Mouse (Mus musculus): Measurements from ENCODE around the gene Sec31a. TPM values are rescaled to one million over a fixed set of nuclear protein-coding genes. Genes with fewer than 3 reads are reported as not detected.
"Not testable (repeated sequence)": the region's sequence is repeated elsewhere in the genome, so short reads cannot be mapped to it uniquely, and the experiment has no call there.

Sec31a gene
- polyA plus RNA-seq, 2 experiments = 43.6 to 48.5 TPM

DNA sequence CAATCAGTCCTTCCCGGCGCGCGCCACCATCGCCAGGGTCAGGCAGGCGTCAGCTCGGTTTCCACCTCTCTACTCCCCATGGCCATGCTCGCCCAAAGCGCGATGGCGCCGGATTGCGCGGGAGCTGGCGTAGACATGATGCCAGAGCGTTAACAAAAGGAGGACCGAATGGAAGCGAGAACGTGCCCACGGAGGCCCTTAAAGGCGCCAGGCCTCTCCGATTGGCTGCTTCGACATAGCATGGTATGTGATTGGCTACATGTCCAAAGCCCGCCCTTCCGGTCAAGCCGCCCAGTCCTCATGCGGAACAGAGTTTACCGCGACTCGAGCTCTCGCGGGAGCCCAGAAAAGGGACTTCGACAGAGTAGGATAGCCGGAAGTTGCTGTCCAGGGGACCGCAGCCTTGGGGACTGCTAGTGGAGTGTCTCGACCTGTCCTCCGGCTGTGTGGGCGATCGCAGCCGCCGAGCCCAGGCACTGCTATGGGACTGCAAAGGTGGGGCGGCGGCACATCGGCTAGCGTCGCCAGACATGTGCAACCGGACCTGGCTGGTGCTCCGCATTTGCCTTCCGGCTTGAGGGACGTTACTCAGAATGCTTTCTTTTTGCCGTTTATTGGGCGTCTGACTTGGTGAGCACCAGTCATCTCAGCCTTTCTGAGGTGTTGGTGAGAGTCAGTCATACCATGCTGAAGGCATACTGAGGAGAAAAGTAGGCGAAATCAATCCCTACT lies 13.5 kb upstream of the Sec31a start:
- ATAC-seq (ENCODE audit: insufficient read depth) (peak; percentile 99), DNase-seq (ENCODE audit: low read depth in 3 of 3, low spot score in 3 of 3) (peak; percentile 94 to 96 (median 96))
- Histone ChIP-seq H3K4me3 (ENCODE audit: insufficient read depth in 1 of 2, low read depth in 2 of 2, low read length in 2 of 2) (peak overlapping the region; percentile 62 to 91), H3K27ac (peak overlapping the region; percentile 53), H3K4me2 (ENCODE audit: low read depth) (peak overlapping the region; percentile 95), H3K4me1 (replicated peaks; ENCODE audit: control insufficient read depth in 2 of 2, insufficient read depth in 2 of 2, low read length in 1 of 2) (peaks cover 16 to 38% of the 10 kb centered on the region in 2 experiments), H3K9me3 (ENCODE audit: control insufficient read depth, low read length) (no peaks in the 10 kb centered on the region), H3K9ac (replicated peaks) (peak overlapping the region; percentile 81), H3K36me3 (replicated peaks; ENCODE audit: control insufficient read depth, insufficient read depth, low read depth) (peaks cover 13% of the 10 kb centered on the region), H3K27me3 (ENCODE audit: control insufficient read depth, insufficient read depth, low read length) (no peaks in the 10 kb centered on the region)
- peak; percentile 37; the same call in 1 of the 2 replicates for TF ChIP-seq EP300 (IDR thresholded peaks at IDR 0.05; ENCODE audit: low read depth)
- TF ChIP-seq CTCF (IDR thresholded peaks at IDR 0.05; ENCODE audit: low read depth) = no peak
- under 1% methylated on average over 53 of the region's 53 CpGs for WGBS (ENCODE audit: insufficient replicate concordance)

- Histone ChIP-seq H3K4me3 (ENCODE audit: insufficient read depth in 1 of 2, low read depth in 2 of 2, low read length in 2 of 2) (peak overlapping the region; percentile 62 to 91), H3K4me1 (replicated peaks; ENCODE audit: control insufficient read depth in 2 of 2, insufficient read depth in 2 of 2, low read length in 1 of 2) (peaks cover 16 to 43% of the 10 kb centered on the region in 2 experiments), H3K36me3 (replicated peaks; ENCODE audit: control insufficient read depth, insufficient read depth, low read depth) (peaks cover 19% of the 10 kb centered on the region), H3K27me3 (ENCODE audit: control insufficient read depth, insufficient read depth, low read length) (no peaks in the 10 kb centered on the region), H3K9me3 (ENCODE audit: control insufficient read depth, low read length) (no peaks in the 10 kb centered on the region), H3K4me2 (ENCODE audit: low read depth) (peak overlapping the region; percentile 95), H3K9ac (replicated peaks) (peak overlapping the region; percentile 81), H3K27ac (peak overlapping the region; percentile 53)
- ATAC-seq (ENCODE audit: insufficient read depth) = peak; percentile 47
- WGBS (ENCODE audit: insufficient replicate concordance) = under 1% methylated on average over 20 of the region's 20 CpGs
- no peak; the same call in 1 of the 2 replicates for TF ChIP-seq EP300 (IDR thresholded peaks at IDR 0.05; ENCODE audit: low read depth)
- no peak for TF ChIP-seq CTCF (IDR thresholded peaks at IDR 0.05; ENCODE audit: low read depth)
- no peak for DNase-seq (ENCODE audit: low read depth in 3 of 3, low spot score in 3 of 3)
These were observed 12.8 kb upstream of the Sec31a start for GRCm38 (mm10) chr5:100428734-100429343.

GRCm38 (mm10) chr5:100428031-100428733 lies 12.1 kb upstream of the Sec31a start:
- Histone ChIP-seq H3K36me3 (replicated peaks; ENCODE audit: control insufficient read depth, insufficient read depth, low read depth) (peaks cover 25% of the 10 kb centered on the region), H3K27me3 (ENCODE audit: control insufficient read depth, insufficient read depth, low read length) (no peaks in the 10 kb centered on the region), H3K27ac (no peak overlapping the region), H3K4me1 (replicated peaks; ENCODE audit: control insufficient read depth in 2 of 2, insufficient read depth in 2 of 2, low read length in 1 of 2) (peaks cover 16 to 44% of the 10 kb centered on the region in 2 experiments), H3K4me3 (ENCODE audit: insufficient read depth in 1 of 2, low read depth in 2 of 2, low read length in 2 of 2) (peak overlapping the region; percentile 57 to 62), H3K4me2 (ENCODE audit: low read depth) (peak overlapping the region; percentile 95), H3K9me3 (ENCODE audit: control insufficient read depth, low read length) (no peaks in the 10 kb centered on the region), H3K9ac (replicated peaks) (peak overlapping the region; percentile 81)
- TF ChIP-seq EP300 (IDR thresholded peaks at IDR 0.05; ENCODE audit: low read depth) = no peak
- no peak for TF ChIP-seq CTCF (IDR thresholded peaks at IDR 0.05; ENCODE audit: low read depth)
- 4% methylated on average over 5 of the region's 5 CpGs for WGBS (ENCODE audit: insufficient replicate concordance)
- DNase-seq (ENCODE audit: low read depth in 3 of 3, low spot score in 3 of 3) (peak; percentile 28 to 45 (median 42)), ATAC-seq (ENCODE audit: insufficient read depth) (no peak)

DNA sequence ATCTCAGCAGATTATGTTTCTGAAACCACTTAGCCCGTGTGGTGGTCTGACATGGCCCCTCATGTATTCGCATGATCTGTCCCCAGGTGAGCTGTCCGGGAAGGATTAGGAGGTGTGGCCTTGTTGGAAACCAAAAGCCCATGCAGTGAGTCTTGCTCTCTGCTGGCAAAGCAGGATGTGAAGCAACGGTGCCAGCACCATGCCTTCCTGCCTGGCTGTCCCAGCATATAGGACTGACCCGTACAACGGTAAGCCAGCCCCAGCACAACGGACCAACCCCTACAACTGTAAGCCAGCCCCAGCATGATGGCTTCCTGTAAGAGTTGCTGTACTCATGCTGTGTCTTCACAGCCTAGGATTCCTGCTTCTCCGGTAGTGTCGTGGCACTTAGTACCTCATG lies 11.2 kb upstream of the Sec31a start:
- TF ChIP-seq CTCF (IDR thresholded peaks at IDR 0.05; ENCODE audit: low read depth) (no peak), EP300 (IDR thresholded peaks at IDR 0.05; ENCODE audit: low read depth) (no peak)
- Histone ChIP-seq H3K4me3 (ENCODE audit: insufficient read depth in 1 of 2, low read depth in 2 of 2, low read length in 2 of 2) (peak overlapping the region; percentile 42 to 62), H3K4me1 (replicated peaks; ENCODE audit: control insufficient read depth in 2 of 2, insufficient read depth in 2 of 2, low read length in 1 of 2) (peaks cover 16 to 44% of the 10 kb centered on the region in 2 experiments), H3K27ac (no peak overlapping the region), H3K27me3 (ENCODE audit: control insufficient read depth, insufficient read depth, low read length) (no peaks in the 10 kb centered on the region), H3K9ac (replicated peaks) (no peak overlapping the region), H3K36me3 (replicated peaks; ENCODE audit: control insufficient read depth, insufficient read depth, low read depth) (peaks cover 34% of the 10 kb centered on the region), H3K4me2 (ENCODE audit: low read depth) (peak overlapping the region; percentile 95), H3K9me3 (ENCODE audit: control insufficient read depth, low read length) (no peaks in the 10 kb centered on the region)
- ATAC-seq (ENCODE audit: insufficient read depth) (no peak), DNase-seq (ENCODE audit: low read depth in 3 of 3, low spot score in 3 of 3) (no peak)
- 49% methylated on average over 9 of the region's 9 CpGs for WGBS (ENCODE audit: insufficient replicate concordance)

- Histone ChIP-seq H3K36me3 (replicated peaks; ENCODE audit: control insufficient read depth, insufficient read depth, low read depth) (peaks cover 45% of the 10 kb centered on the region), H3K4me1 (replicated peaks; ENCODE audit: control insufficient read depth in 2 of 2, insufficient read depth in 2 of 2, low read length in 1 of 2) (peaks cover 14 to 39% of the 10 kb centered on the region in 2 experiments)
- H3K4me2 ChIP-seq (ENCODE audit: low read depth); DNase-seq (ENCODE audit: low read depth in 3 of 3, low spot score in 3 of 3); ATAC-seq (ENCODE audit: insufficient read depth); H3K27me3 ChIP-seq (ENCODE audit: control insufficient read depth, insufficient read depth, low read length); H3K9ac ChIP-seq (replicated peaks); H3K27ac ChIP-seq; H3K9me3 ChIP-seq (ENCODE audit: control insufficient read depth, low read length); H3K4me3 ChIP-seq (ENCODE audit: insufficient read depth in 1 of 2, low read depth in 2 of 2, low read length in 2 of 2): not testable (repeated sequence)
- WGBS (ENCODE audit: insufficient replicate concordance) = 81% methylated on average over 2 of the region's 2 CpGs
These were observed 9.8 kb upstream of the Sec31a start for GRCm38 (mm10) chr5:100425823-100426222.

Data from liver, embryonic 14.5 days (tissue).